Mouse (Mus musculus) MEL (cell line): ENCODE measurements at regions not wholly inside any gene's neighbourhood (a gene's known extent, or its start where the extent isn't known, plus 50 kb on each side); places are given as distances from the start of the nearest gene placed in this dataset.

Source experiments
- CTCF ChIP-seq, 3 experiments: IDR thresholded peaks in 2 of 3; conservative IDR thresholded peaks in 1 of 3; 2 replicates each; pipeline ENCODE4 v1.5.1; 2011 to 2012; ENCODE audit warnings: low read length in 3 of 3, low read depth in 2 of 3, mild to moderate bottlenecking in 2 of 3, improper control_type of control experiment in 1 of 3, inconsistent platforms in 1 of 3, mixed read lengths in 1 of 3, moderate library complexity in 1 of 3; ENCODE audit not compliant: control insufficient read depth in 1 of 3, insufficient read depth in 1 of 3, poor library complexity in 1 of 3, severe bottlenecking in 1 of 3
- SIN3A ChIP-seq: IDR thresholded peaks from 2 replicates; pipeline ENCODE4 v1.6.1; 2012; ENCODE audit warnings: low read length, improper control_type of control experiment, inconsistent platforms
- TAL1 ChIP-seq: IDR thresholded peaks from 2 replicates; pipeline ENCODE4 v1.6.1; 2012; ENCODE audit warnings: mild to moderate bottlenecking, inconsistent platforms, low read length, moderate library complexity, mixed read lengths

DNA sequence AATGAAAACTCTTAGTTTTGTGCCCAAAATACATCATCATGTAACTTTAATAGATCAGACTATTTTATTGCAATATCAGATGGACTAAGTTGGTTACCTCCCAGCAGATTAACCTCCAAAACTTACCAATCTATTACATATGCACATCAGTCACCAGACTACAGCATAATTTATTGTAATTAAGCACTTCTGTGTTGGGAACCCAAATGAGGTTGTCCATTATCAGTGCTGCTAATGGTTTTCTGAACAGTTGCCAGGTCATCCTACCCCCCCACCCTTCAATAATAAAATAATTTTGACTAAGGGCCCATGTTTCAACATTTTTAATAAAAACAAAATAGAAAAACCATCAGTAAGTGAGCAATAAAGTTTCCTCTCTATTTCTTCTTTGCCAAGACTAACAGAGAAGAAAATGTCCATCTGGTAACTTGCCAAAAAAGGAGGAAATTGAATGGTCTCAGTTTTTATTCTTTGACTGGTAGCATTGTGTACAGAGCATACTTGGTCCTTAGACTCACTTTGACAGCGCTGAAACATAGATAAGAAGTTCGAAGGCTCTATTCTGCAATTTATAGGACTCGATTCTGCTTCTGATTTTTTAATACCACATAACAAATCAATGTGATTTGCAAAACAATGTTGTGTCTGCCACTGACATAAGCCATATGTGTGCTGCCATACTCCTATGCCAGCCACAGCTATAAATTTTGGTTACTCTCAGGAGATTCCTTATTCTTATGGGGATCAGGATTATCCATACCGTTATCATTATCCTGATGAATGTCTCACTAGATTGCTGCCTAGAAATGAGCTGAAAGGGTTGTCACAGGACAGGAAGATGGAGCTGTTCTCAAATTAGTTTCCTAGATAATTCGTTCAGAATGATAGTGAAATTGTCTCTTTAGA, 152.4 kb upstream of the Ferd3l start:
- no peak for TF ChIP-seq TAL1
- no peak for TF ChIP-seq SIN3A
- no peak for TF ChIP-seq CTCF (IDR thresholded peaks at IDR 0.05 in 2 of 3, conservative IDR thresholded peaks at IDR 0.05 in 1 of 3; ENCODE audit: control insufficient read depth in 1 of 3, insufficient read depth in 1 of 3, low read depth in 2 of 3, low read length in 3 of 3, poor library complexity in 1 of 3, severe bottlenecking in 1 of 3)
